Mouse (Mus musculus): Measurements from ENCODE around the gene Nav3.

Nav3 gene

GRCm38 (mm10) chr10:109806782-109807493, 649.1 kb downstream of the Nav3 start:
- no peak for DNase-seq (ENCODE audit: low spot score)

GRCm38 (mm10) chr10:109803441-109803840, 652.6 kb downstream of the Nav3 start:
- no peak for DNase-seq (ENCODE audit: low spot score)

GRCm38 (mm10) chr10:109802236-109802635, 653.8 kb downstream of the Nav3 start:
- no peak for DNase-seq (ENCODE audit: low spot score)

- no peak for DNase-seq (ENCODE audit: low spot score)
These were observed 656.8 kb downstream of the Nav3 start for GRCm38 (mm10) chr10:109799246-109799645.

- DNase-seq (ENCODE audit: low spot score): no peak
These were observed 659.0 kb downstream of the Nav3 start for GRCm38 (mm10) chr10:109796981-109797380.

GRCm38 (mm10) chr10:109793491-109793890, 662.5 kb downstream of the Nav3 start:
- no peak for DNase-seq (ENCODE audit: low spot score)

- no peak for DNase-seq (ENCODE audit: low spot score)
These were observed 667.3 kb downstream of the Nav3 start for GRCm38 (mm10) chr10:109788728-109789127.

GRCm38 (mm10) chr10:109779109-109779508, 676.9 kb downstream of the Nav3 start:
- DNase-seq (ENCODE audit: low spot score): no peak

- no peak for DNase-seq (ENCODE audit: low spot score)
These were observed 686.9 kb downstream of the Nav3 start for GRCm38 (mm10) chr10:109769092-109769491.

- DNase-seq (ENCODE audit: low spot score): peak; percentile 82
These were observed 690.4 kb downstream of the Nav3 start for GRCm38 (mm10) chr10:109765650-109766049.

- DNase-seq (ENCODE audit: low spot score): no peak
These were observed 691.4 kb downstream of the Nav3 start for GRCm38 (mm10) chr10:109764412-109765101.

GRCm38 (mm10) chr10:109758921-109759600, 696.9 kb downstream of the Nav3 start:
- peak; percentile 28 for DNase-seq (ENCODE audit: low spot score)

GRCm38 (mm10) chr10:109746901-109747300, 709.1 kb downstream of the Nav3 start:
- peak; percentile 41 for DNase-seq (ENCODE audit: low spot score)

- DNase-seq (ENCODE audit: low spot score): no peak
These were observed 714.3 kb downstream of the Nav3 start for GRCm38 (mm10) chr10:109741664-109742063.

GRCm38 (mm10) chr10:109740326-109740725, 715.7 kb downstream of the Nav3 start:
- no peak for DNase-seq (ENCODE audit: low spot score)

GRCm38 (mm10) chr10:109723646-109724045, 732.4 kb downstream of the Nav3 start:
- no peak for DNase-seq (ENCODE audit: low spot score)

- DNase-seq (ENCODE audit: low spot score): no peak
These were observed 737.2 kb downstream of the Nav3 start for GRCm38 (mm10) chr10:109718808-109719207.

- no peak for DNase-seq (ENCODE audit: low spot score)
These were observed 737.6 kb downstream of the Nav3 start for GRCm38 (mm10) chr10:109718390-109718789.

GRCm38 (mm10) chr10:109713001-109713400, 743.0 kb downstream of the Nav3 start:
- peak; percentile 48 for DNase-seq (ENCODE audit: low spot score)

- peak; percentile 33 for DNase-seq (ENCODE audit: low spot score)
These were observed 756.2 kb downstream of the Nav3 start for GRCm38 (mm10) chr10:109699771-109700335.

GRCm38 (mm10) chr10:109690564-109690963, 765.4 kb downstream of the Nav3 start:
- DNase-seq (ENCODE audit: low spot score): no peak

All from layer of hippocampus, adult 11-12 months (tissue).